Mouse (Mus musculus): ENCODE data around the gene Ccdc97.

The Ccdc97 gene

GRCm38 (mm10) chr7:25720760-25721159 lies 1.9 kb upstream of the Ccdc97 start:
- no peak for DNase-seq (ENCODE audit: low read depth, low spot score)

GRCm38 (mm10) chr7:25719761-25720610 lies 1.1 kb upstream of the Ccdc97 start:
- DNase-seq (ENCODE audit: low read depth, low spot score) = no peak

GRCm38 (mm10) chr7:25717478-25717877 lies 1.4 kb downstream of the Ccdc97 start:
- no peak for DNase-seq (ENCODE audit: low read depth, low spot score)

- no peak for DNase-seq (ENCODE audit: low read depth, low spot score)
Measured at GRCm38 (mm10) chr7:25715731-25716271, 3.1 kb downstream of the Ccdc97 start.

- DNase-seq (ENCODE audit: low read depth, low spot score) = no peak
Measured at GRCm38 (mm10) chr7:25714581-25714980, 4.3 kb downstream of the Ccdc97 start.

GRCm38 (mm10) chr7:25712801-25713200 lies 6.1 kb downstream of the Ccdc97 start:
- DNase-seq (ENCODE audit: low read depth, low spot score) = no peak

GRCm38 (mm10) chr7:25711731-25712197 lies 7.1 kb downstream of the Ccdc97 start:
- DNase-seq (ENCODE audit: low read depth, low spot score) = no peak

GRCm38 (mm10) chr7:25711165-25711564 lies 7.7 kb downstream of the Ccdc97 start:
- DNase-seq (ENCODE audit: low read depth, low spot score) = no peak

- no peak for DNase-seq (ENCODE audit: low read depth, low spot score)
Measured at GRCm38 (mm10) chr7:25710519-25711130, 8.3 kb downstream of the Ccdc97 start.

- DNase-seq (ENCODE audit: low read depth, low spot score) = no peak
Measured at GRCm38 (mm10) chr7:25709961-25710360, 8.9 kb downstream of the Ccdc97 start.

- DNase-seq (ENCODE audit: low read depth, low spot score) = no peak
Measured at GRCm38 (mm10) chr7:25707581-25708292, 11.2 kb downstream of the Ccdc97 start.

- DNase-seq (ENCODE audit: low read depth, low spot score) = no peak
Measured at GRCm38 (mm10) chr7:25706578-25707170, 12.2 kb downstream of the Ccdc97 start.

GRCm38 (mm10) chr7:25705801-25706251 lies 13.1 kb downstream of the Ccdc97 start:
- no peak for DNase-seq (ENCODE audit: low read depth, low spot score)

- DNase-seq (ENCODE audit: low read depth, low spot score) = no peak
Measured at GRCm38 (mm10) chr7:25704716-25705364, 14.0 kb downstream of the Ccdc97 start.

- DNase-seq (ENCODE audit: low read depth, low spot score) = no peak
Measured at GRCm38 (mm10) chr7:25703793-25704494, 14.9 kb downstream of the Ccdc97 start.

- no peak for DNase-seq (ENCODE audit: low read depth, low spot score)
Measured at GRCm38 (mm10) chr7:25702350-25702749, 16.5 kb downstream of the Ccdc97 start.

- DNase-seq (ENCODE audit: low read depth, low spot score) = no peak
Measured at GRCm38 (mm10) chr7:25700732-25701131, 18.2 kb downstream of the Ccdc97 start.

- DNase-seq (ENCODE audit: low read depth, low spot score) = no peak
Measured at GRCm38 (mm10) chr7:25699851-25700250, 19.0 kb downstream of the Ccdc97 start.

- DNase-seq (ENCODE audit: low read depth, low spot score) = no peak
Measured at GRCm38 (mm10) chr7:25694104-25694503, 24.8 kb downstream of the Ccdc97 start.

GRCm38 (mm10) chr7:25690051-25690450 lies 28.8 kb downstream of the Ccdc97 start:
- DNase-seq (ENCODE audit: low read depth, low spot score) = no peak
